Mouse (Mus musculus) embryonic stem cell, embryonic (primary cell): Measurements from ENCODE around the gene Aox3.

Source experiments
- CTCF ChIA-PET, 4 experiments: fragments of 300-600 bp in 2 of 4; fragments of 350-600 bp in 2 of 4; sonication (Branson Sonifier 250); formaldehyde crosslinking; loops; one replicate each; lab custom pipeline; 2022; ENCODE audit warnings: inconsistent platforms in 2 of 4; lab: Charles Lee
- POLR2A ChIA-PET, 4 experiments: fragments of 300-600 bp in 2 of 4; fragments of 350-600 bp in 2 of 4; sonication (Branson Sonifier 250); formaldehyde crosslinking; loops; one replicate each; lab custom pipeline; 2022; ENCODE audit warnings: antibody characterized with exemption in 4 of 4, inconsistent platforms in 1 of 4; lab: Charles Lee

Aox3 gene

GRCm38 (mm10) chr1:58228916-58229315 lies 116.0 kb downstream of the Aox3 start:
- ChIA-PET POLR2A (no interaction called here), CTCF (no interaction called here)

GRCm38 (mm10) chr1:58229774-58230173 lies 116.8 kb downstream of the Aox3 start:
- CTCF ChIA-PET: interaction anchor here in 1 of 4 experiments (0.7 kb wide), 2 partner anchors 41 to 854 kb away, joined by 7 to 9 read pairs; no protein-coding TSS in a partner anchor

GRCm38 (mm10) chr1:58230542-58230941 lies 117.6 kb downstream of the Aox3 start:
- ChIA-PET POLR2A (interaction anchor here in 2 of 4 experiments (0.6 to 0.7 kb wide), 4 partner anchors 66 to 1454 kb away, joined by 3 to 9 read pairs (median 4); no protein-coding TSS in a partner anchor), CTCF (interaction anchor here (0.6 to 1.0 kb wide), 5 partner anchors 10 to 1612 kb away, joined by 3 to 9 read pairs (median 6); no protein-coding TSS in a partner anchor)

More at GRCm38 (mm10) chr1:58229774-58230173, 116.8 kb downstream of the Aox3 start:
- POLR2A ChIA-PET: interaction anchor here in 1 of 4 experiments (0.5 kb wide), 1 partner anchor 15 kb away, joined by 5 read pairs; no protein-coding TSS in a partner anchor

GRCm38 (mm10) chr1:58235405-58235804 lies 122.5 kb downstream of the Aox3 start:
- CTCF ChIA-PET: interaction anchor here in 1 of 4 experiments (1.1 kb wide), 1 partner anchor 166 kb away, joined by 3 read pairs; no protein-coding TSS in a partner anchor

DNA sequence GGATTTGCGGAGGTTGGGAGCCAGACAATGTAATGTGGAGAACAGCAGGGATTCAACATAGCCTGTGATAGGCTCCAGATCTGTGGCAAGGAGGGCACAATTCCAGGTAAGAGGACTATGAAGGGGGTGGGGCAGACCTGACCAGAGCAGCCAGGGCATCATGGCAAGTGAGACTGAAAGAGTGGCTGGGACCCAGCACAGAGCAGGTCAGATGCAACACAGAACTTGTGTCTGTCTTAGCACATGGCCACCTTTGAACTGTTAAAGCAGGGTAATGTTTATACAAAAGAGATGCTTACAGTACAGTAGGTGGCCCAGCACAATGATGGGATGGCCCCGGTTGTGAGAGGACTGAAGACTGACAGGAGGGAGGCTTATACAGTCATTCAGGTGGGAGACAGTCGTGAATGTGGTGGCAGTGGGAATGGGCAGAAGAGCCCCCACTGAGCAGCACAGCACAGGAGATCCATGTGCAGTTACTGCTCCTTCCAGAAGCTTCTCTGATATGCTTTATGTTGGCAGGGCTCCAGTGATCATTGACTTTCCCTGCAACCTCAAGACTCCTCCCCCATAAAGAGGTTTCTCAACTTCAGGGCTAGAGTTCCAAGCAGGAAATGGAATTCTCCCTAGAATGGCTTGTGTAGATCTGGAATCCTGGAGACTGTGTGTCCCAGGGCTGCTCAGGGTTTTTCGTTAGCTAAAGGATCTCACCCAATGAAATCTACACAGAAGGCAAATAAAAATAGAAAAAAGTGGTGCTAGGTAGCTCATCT lies 124.8 kb downstream of the Aox3 start:
- CTCF ChIA-PET: interaction anchor here in 2 of 4 experiments (0.5 to 1.3 kb wide), 2 partner anchors 33 to 59 kb away, joined by 3 read pairs; no protein-coding TSS in a partner anchor
- POLR2A ChIA-PET: interaction anchor here in 2 of 4 experiments (0.6 to 1.6 kb wide), 2 partner anchors 11 to 43 kb away, joined by 3 to 4 read pairs; no protein-coding TSS in a partner anchor

More at GRCm38 (mm10) chr1:58235405-58235804, 122.5 kb downstream of the Aox3 start:
- POLR2A ChIA-PET: no interaction called here

DNA sequence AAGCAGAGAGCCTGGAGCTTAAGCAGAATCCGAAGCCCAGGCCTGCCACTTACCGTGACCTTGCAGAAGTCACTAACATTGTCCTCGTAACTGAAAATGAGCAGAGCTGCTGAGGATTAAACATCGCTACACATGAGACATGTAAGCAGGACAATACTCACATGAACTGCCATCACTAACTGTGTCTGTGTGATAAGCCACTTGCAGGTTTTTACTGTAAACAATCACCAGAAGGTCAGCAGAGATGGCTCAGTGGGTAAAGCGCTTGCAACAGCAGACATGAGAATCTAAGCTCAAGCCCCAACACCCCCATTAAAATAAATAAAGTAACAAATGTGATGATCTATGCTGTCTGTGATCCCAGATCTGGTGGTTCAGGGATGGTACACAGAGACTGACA lies 125.5 kb downstream of the Aox3 start:
- POLR2A ChIA-PET: interaction anchor here in 1 of 4 experiments (1.6 kb wide), 1 partner anchor 12 kb away, joined by 3 read pairs; no protein-coding TSS in a partner anchor
- CTCF ChIA-PET: interaction anchor here in 2 of 4 experiments (0.5 to 1.3 kb wide), 2 partner anchors 32 to 58 kb away, joined by 3 read pairs; no protein-coding TSS in a partner anchor

DNA sequence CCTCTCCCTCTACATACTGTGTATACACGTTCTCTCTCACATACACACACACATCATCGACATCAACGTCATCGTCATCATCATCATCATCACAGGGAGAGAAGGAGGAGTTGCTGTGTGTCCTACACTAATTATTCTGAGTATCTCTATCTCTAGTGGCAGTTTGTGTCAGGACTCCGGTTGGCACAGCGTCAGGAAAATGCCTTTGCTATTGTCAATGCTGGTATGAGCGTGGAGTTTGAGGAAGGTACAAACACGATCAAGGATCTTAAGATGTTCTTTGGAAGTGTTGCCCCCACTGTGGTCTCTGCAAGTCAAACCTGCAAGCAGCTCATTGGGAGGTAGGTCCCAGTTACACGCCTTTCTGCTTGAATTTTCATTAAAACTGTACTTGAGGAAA lies 126.0 kb downstream of the Aox3 start:
- ChIA-PET CTCF (interaction anchor here in 1 of 4 experiments (1.3 kb wide), 1 partner anchor 57 kb away, joined by 3 read pairs; no protein-coding TSS in a partner anchor), POLR2A (no interaction called here)

GRCm38 (mm10) chr1:58240347-58240746 lies 127.4 kb downstream of the Aox3 start:
- CTCF ChIA-PET: interaction anchor here in 1 of 4 experiments (1.4 kb wide), 1 partner anchor 9 kb away, joined by 6 read pairs; no protein-coding TSS in a partner anchor
- POLR2A ChIA-PET: interaction anchor here in 1 of 4 experiments (0.5 kb wide), 1 partner anchor 57 kb away, joined by 3 read pairs; no protein-coding TSS in a partner anchor

GRCm38 (mm10) chr1:58244487-58244886 lies 131.6 kb downstream of the Aox3 start:
- ChIA-PET POLR2A (interaction anchor here in 1 of 4 experiments (0.7 kb wide), 1 partner anchor 15 kb away, joined by 5 read pairs; no protein-coding TSS in a partner anchor), CTCF (no interaction called here)

DNA sequence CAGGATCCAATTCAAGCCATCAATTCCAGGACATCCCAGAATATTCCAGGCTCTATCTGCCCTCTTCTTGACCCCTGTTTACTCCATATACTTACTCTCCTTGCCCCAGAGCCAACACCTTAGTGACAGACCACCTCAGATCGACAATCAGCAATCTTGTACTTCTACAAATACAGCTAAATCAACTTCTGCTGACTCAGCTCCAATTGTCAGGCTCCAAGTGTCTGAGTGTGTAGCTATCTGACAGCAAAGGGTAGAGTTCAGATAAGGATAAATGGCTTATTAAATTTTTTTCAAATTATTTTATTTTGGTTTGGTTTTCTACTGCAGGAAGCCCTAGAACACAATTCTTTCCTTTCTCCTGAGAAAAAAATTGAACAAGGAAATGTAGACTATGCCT lies 135.6 kb downstream of the Aox3 start:
- ChIA-PET POLR2A (no interaction called here), CTCF (no interaction called here)
